ENCODE assay signal across 8 mouse cellular contexts in genomic region chr6:54565665-54566545, GRCm38 (mm10). TPM values are rescaled to one million over a fixed set of nuclear protein-coding genes. Genes with fewer than 3 reads are reported as not detected.
DNase-seq lines count a peak whose midpoint lies in the region; ATAC-seq and TF ChIP-seq lines count a peak whose summit lies in the region.

Scrn1 (minus strand) TSS chr6:54566489.

- peak within 1 kb of the TSS; percentile 78 for H3K4me3 ChIP-seq in E14TG2a.4 (replicated peaks; ENCODE audit: low read length)
- H3K4me3 ChIP-seq in forebrain, embryonic 11.5 days (ENCODE audit: low read depth, low read length): peak within 1 kb of the TSS; percentile 69
- peak within 1 kb of the TSS; percentile 69 for H3K4me3 ChIP-seq in heart, embryonic 13.5 days
- peak within 1 kb of the TSS; percentile 31; the same call in 1 of the 2 replicates for H3K4me3 ChIP-seq in liver, adult 2 months (ENCODE audit: insufficient read depth, low read depth, low read length)

- no peaks in the 10 kb centered on the region for H3K79me2 ChIP-seq in liver, adult 2 months (ENCODE audit: control insufficient read depth, insufficient read depth, low read length)

- DNase-seq in brain, embryonic 18.5 days (ENCODE audit: low read depth, low spot score): peak; percentile 78
- peak; percentile 92 for DNase-seq in forebrain, embryonic 11.5 days (ENCODE audit: low spot score)
- peak; percentile 59 for DNase-seq in kidney, postnatal 14 days
- no peak for DNase-seq in liver, adult 2 months (ENCODE audit: extremely low read depth, low read depth, low spot score)
- peak; percentile 77 for DNase-seq in neural tube, embryonic 10.5 days (ENCODE audit: extremely low spot score, low spot score)
- peak; percentile 35 for DNase-seq in thymus, postnatal 0 days (ENCODE audit: low spot score)

- no peak for TF ChIP-seq CTCF in E14TG2a.4 (conservative IDR thresholded peaks at IDR 0.05; ENCODE audit: low read length)
- TF ChIP-seq CTCF in liver, adult 2 months (IDR thresholded peaks at IDR 0.05; ENCODE audit: low read depth, low read length): no peak

- H3K9me3 ChIP-seq in E14TG2a.4 (ENCODE audit: low read length): no peaks in the 10 kb centered on the region
- no peaks in the 10 kb centered on the region for H3K9me3 ChIP-seq in forebrain, embryonic 11.5 days (ENCODE audit: control insufficient read depth, low read length)
- no peaks in the 10 kb centered on the region for H3K9me3 ChIP-seq in heart, embryonic 13.5 days

- H3K27ac ChIP-seq in forebrain, embryonic 11.5 days (ENCODE audit: low read depth, low read length): peak within 1 kb of the TSS; percentile 77
- H3K27ac ChIP-seq in heart, embryonic 13.5 days (replicated peaks): peak within 1 kb of the TSS; percentile 48
- no peak within 1 kb of the TSS for H3K27ac ChIP-seq in liver, adult 2 months (replicated peaks; ENCODE audit: insufficient read depth, low read depth, low read length)

- under 1% methylated on average over 59 of the region's 60 CpGs for WGBS in forebrain, embryonic 11.5 days
- 1% methylated on average over 60 of the region's 60 CpGs for WGBS in heart, embryonic 13.5 days
- WGBS in liver, adult 2 months: 5% methylated on average over 60 of the region's 60 CpGs

- no peaks in the 10 kb centered on the region for H3K36me3 ChIP-seq in E14TG2a.4 (ENCODE audit: insufficient read depth, low read length)
- no peaks in the 10 kb centered on the region for H3K36me3 ChIP-seq in forebrain, embryonic 11.5 days (ENCODE audit: control insufficient read depth, insufficient read depth, low read length)
- H3K36me3 ChIP-seq in heart, embryonic 13.5 days: no peaks in the 10 kb centered on the region
- H3K36me3 ChIP-seq in liver, adult 2 months (ENCODE audit: control insufficient read depth, insufficient read depth, low read length): no peaks in the 10 kb centered on the region

- no peak for TF ChIP-seq POLR2A in liver, adult 2 months (IDR thresholded peaks at IDR 0.05; ENCODE audit: extremely low read depth, insufficient read depth, low read length)

- peaks cover 30% of the 10 kb centered on the region for H3K4me1 ChIP-seq in E14TG2a.4 (replicated peaks; ENCODE audit: low read depth, low read length)
- H3K4me1 ChIP-seq in forebrain, embryonic 11.5 days (replicated peaks; ENCODE audit: control insufficient read depth, insufficient read depth, low read length): peaks cover 18% of the 10 kb centered on the region
- H3K4me1 ChIP-seq in heart, embryonic 13.5 days: peaks cover 27% of the 10 kb centered on the region
- no peaks in the 10 kb centered on the region for H3K4me1 ChIP-seq in liver, adult 2 months (ENCODE audit: control insufficient read depth, insufficient read depth, low read length)

- H3K9ac ChIP-seq in forebrain, embryonic 11.5 days (ENCODE audit: low read length): peak within 1 kb of the TSS; percentile 87
- peak within 1 kb of the TSS; percentile 83 for H3K9ac ChIP-seq in heart, embryonic 13.5 days
- H3K9ac ChIP-seq in liver, adult 2 months (ENCODE audit: low read depth, low read length): no peak within 1 kb of the TSS

- H3K4me2 ChIP-seq in forebrain, embryonic 11.5 days (ENCODE audit: low read depth, low read length, severe bottlenecking): peak within 1 kb of the TSS; percentile 71
- peak within 1 kb of the TSS; percentile 97 for H3K4me2 ChIP-seq in heart, embryonic 13.5 days

- peaks cover 27% of the 10 kb centered on the region for H3K27me3 ChIP-seq in E14TG2a.4 (ENCODE audit: insufficient read depth, low read length)
- H3K27me3 ChIP-seq in forebrain, embryonic 11.5 days (ENCODE audit: control insufficient read depth, insufficient read depth, low read length): no peaks in the 10 kb centered on the region
- peaks cover 20% of the 10 kb centered on the region for H3K27me3 ChIP-seq in heart, embryonic 13.5 days (replicated peaks)
- peaks cover 15% of the 10 kb centered on the region for H3K27me3 ChIP-seq in liver, adult 2 months (ENCODE audit: control insufficient read depth, insufficient read depth, low read length)

- ATAC-seq in forebrain, embryonic 11.5 days (replicated peaks; ENCODE audit: low FRiP score): peak; percentile 89
- ATAC-seq in heart, embryonic 13.5 days (ENCODE audit: extremely low read depth, insufficient number of reproducible peaks, low FRiP score, low TSS enrichment): 0 out of 2 replicates have a peak, but pooled peaks have one; percentile 19

RNA-seq across cellular contexts. Expression of gene Scrn1, which starts in this region (rescaled TPM):
- polyA plus RNA-seq in forebrain, embryonic 11.5 days (2014; fragmentation: Nextera tagmentation; extraction: Ambion mirVana): 102 and 123 TPM in 2 replicates
- polyA plus RNA-seq in heart, embryonic 13.5 days (2015; fragmentation: Nextera tagmentation; extraction: Ambion mirVana): 9.5 and 13.0 TPM in 2 replicates
- total RNA-seq in liver, adult 2 months (2014; rRNA removed): under 0.01 and 0.20 TPM in 2 replicates
- not detected in 2 replicates for polyA plus RNA-seq in liver, adult 2 months (2012; rRNA removed)
- 0.94 and 0.98 TPM in 2 replicates for polyA plus RNA-seq in thymus, postnatal 0 days (2015; fragmentation: Nextera tagmentation; extraction: Ambion mirVana)

Comparison
In these comparisons a context has a peak if more than half of its experiments do, and no peak if none do; other contexts are left out.
1. Peak in DNase-seq in thymus, postnatal 0 days; RNA of the gene not detected or under 1 TPM.